Mouse (Mus musculus) cerebellum, adult 11-12 months (tissue): Measurements from ENCODE around the gene Mxra8.

ENCODE experiments used
- DNase-seq: peaks from one replicate; pipeline ENCODE4 v3.0.0; 2022

Gene Mxra8

DNA sequence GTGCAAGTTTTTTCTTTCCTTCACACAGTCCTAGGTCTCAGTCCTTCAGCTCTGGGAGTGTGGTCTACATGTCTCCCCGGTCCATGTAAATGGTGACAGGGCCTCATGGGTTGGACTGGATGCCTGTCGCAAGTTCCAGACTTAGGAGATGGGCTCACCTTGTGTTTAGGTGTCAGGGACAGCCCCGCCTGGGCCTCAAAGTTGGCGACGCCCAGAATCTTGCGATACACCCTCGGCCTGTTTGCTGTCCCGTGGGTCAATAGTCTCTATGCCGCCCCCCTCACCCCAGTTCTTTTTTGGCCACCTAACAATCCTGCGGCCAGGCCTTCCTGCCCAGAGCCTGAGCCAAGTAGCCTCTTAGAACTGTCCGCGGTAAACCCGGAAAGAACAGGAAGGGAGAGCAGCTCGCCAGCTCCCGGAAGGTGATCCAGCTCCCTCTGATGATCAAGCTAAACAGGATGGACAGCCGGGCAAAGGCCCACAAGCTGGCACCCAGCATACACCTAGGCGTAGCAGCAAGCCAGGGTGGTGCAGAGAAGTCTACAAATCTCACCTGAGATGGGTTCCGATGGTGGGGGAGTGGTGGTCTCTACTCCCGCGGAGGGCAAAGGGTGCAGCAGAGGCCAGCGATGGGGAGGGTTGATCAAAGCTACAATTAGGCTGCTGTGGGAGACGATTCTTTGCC is 29.3 kb downstream of the Mxra8 start:
- DNase-seq: no peak

DNA sequence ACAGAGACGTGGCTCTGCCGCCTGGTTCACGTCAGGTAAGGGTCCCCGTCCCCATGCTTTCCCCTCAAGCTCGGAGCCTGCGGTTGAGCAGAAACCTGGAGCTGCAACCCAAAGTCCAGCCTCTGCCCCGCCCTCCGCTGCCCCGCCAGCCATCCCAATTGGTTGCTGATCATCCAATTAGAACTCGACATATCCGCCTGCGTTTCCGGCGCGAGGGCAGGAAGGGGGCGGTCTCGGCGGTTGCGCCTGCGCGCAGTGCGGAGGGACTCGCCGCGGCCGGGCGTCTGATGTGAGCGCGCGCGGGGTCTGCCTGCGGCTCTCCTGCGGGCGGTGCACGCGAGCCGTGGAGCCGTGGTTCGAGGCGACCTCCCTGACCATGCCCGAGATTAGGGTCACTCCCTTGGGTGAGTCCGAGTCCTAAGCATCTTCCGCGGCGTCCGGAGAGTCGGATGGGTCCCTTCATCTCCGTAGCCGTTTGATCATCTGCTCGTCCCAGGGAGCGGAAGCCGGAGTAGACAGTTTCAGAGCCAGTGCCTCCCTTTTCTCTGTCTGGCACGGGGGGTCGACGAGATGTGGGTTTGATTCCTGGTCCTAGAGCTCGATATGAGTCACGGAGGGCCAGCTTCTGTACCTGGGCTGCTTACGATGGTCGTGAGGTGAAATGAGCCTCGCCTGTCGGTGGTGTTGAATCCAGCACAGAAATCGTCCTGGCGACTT is 30.0 kb downstream of the Mxra8 start, which contains the start of the genes Cptp and Ints11:
Gene Cptp, minus strand, starts transcription at position 124 of the 717 bp plus-strand sequence.
Gene Ints11, plus strand, starts transcription at position 230 of the 717 bp plus-strand sequence.
- peak; percentile 96 for DNase-seq

DNA sequence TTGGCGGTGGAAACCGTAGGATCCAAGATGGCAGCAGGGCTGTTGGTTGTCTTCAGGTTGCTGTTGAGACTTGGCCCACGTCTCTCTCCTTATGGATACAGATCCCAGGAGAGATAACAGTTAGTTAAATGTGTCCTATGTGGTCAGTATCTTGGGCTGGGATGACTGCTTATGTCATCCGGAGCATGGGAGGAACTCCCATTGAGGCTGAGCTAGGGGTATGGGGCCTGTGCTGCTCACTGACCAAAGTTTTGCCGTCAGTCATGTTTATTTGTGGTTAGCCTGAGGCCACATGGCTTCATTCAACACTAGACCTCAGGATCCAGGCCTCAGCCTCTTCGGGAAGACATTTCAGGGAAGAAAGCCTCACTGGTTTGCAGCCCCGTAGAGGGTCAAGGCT is 31.9 kb downstream of the Mxra8 start:
- DNase-seq: no peak

DNA sequence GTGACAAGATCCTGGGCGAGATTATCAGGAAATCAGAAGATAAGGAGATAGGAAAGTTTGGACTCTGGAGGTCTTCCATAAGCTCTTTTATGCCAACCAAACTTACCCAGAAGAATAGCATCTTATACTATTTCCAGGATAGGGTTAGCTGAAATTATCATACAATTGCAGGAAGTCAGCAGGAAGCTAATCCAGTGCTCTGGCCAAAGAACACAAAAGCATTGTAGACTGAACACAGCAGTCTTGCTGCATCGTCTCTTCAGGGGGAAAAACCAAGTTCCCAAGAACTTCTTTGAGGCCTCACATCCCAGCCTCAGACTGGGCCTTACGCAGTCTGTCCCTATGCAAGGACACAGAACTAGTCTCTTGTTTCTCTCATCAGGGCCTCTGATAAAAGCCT is 44.1 kb downstream of the Mxra8 start:
- peak; percentile 0 for DNase-seq

DNA sequence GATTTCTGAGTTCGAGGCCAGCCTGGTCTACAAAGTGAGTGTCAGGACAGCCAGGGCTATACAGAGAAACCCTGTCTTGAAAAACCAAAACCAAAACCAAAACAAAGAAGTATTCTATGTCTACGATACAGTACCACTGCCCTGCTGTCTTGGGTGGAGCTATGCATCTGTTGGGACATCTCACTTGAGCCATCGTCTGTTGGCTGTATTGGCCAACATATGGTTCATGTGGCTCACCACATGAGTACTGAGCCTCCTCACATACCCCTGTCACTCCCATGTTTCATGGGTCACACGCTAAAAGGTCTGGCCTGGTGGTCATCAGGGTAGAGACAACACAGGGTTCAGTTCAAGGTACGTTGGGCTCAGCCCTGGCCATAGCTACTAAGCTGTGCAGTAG is 46.9 kb downstream of the Mxra8 start:
- DNase-seq: peak; percentile 2

DNA sequence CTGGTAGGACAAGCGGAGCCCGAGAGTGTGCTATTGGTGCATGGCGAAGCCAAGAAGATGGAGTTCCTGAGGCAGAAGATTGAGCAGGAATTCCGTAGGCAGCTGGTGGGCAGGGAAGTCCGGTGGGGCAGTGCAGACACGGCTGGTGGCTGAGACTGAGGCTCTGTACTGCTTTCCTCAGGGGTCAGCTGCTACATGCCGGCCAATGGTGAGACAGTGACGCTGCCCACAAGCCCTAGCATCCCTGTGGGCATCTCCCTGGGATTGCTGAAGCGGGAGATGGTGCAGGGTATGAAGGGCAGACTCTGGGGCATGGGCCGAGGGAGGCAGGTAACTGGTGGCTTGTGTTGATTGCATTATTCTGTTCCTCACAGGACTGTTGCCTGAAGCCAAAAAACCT is 48.2 kb downstream of the Mxra8 start:
- DNase-seq: peak; percentile 16

DNA sequence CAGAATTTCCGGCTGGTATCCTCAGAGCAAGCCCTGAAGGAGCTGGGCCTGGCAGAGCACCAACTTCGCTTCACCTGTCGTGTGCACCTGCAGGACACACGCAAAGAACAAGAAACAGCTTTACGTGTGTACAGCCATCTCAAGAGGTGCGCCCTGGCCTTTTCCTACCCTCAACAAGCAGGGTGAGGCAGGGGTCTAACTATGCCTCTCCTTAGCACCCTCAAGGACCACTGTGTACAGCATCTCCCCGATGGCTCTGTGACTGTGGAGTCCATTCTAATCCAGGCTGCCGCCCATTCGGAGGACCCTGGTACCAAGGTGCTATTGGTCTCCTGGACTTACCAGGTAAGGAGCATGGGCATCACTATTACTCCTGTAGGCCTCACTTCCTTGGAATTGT is 48.7 kb downstream of the Mxra8 start:
- DNase-seq: peak; percentile 20

DNA sequence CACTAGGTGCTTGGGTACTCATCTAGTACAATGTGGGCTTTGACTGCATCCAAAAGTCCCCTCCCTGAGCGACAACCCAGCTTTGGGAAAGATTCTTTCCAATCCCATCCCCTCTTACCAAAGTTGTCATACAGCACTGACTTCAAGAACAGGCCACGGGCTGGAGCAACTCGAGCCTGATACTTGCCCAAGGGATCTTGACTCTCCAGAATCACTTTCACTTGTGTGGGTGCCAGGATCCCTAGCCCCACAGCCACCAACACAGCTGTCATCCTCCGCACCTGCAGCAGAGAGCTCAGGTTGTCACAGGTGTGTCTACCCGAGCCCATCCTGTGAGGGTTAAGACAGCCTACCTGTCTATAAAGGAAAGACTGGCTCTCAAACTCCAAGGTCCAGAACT is 49.8 kb downstream of the Mxra8 start:
- DNase-seq: peak; percentile 21

DNA sequence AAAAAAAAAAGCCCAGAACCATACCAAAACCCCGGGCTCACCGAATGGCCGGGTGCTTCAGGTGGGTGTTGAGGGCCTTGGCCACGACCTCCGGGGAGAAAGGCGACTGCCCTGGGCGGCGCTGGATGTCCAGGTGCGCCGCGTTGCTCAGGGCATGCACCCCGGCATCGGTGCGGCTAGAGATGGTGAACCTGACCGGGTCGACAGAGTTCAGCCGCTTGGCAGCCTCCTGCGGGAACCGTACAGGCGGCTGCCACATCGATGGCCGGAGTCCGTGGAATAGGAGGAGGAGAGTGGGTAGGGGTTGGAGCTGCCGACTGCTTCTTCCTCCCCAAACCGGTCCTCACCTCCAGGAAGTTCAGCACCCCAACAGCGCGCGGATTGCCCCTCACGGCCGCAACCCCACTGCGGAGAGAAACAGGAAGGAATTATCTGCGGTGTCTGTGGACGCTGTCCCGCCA is 51.6 kb downstream of the Mxra8 start:
- DNase-seq: no peak

DNA sequence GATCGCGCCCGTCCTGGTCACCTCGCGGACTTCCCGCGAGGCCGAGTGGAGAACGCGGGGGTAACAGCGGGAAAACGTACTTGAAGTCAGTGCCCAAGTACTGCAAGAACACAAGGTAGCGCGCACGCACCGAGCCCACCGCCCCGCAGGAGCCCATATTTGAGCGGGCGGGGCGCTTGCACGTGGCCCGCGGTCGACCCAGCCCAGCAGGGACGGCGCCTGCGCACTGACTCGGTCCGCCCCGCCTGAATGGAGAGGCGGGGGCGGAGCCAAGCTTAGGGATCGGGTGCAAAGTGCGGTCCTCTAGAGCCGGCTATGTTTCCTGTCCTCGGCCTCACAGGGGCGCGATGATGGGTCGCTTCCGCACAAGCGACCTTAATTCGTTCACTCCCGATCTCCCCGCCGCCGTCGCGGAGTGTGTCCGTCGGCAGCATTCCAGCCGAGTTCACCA is 52.1 kb downstream of the Mxra8 start, which contains the start of the genes Pusl1 and Acap3:
Gene Pusl1, minus strand, starts transcription at position 231 of the 451 bp plus-strand sequence.
Gene Acap3, plus strand, starts transcription at position 272 of the 451 bp plus-strand sequence.
- peak; percentile 95 for DNase-seq

DNA sequence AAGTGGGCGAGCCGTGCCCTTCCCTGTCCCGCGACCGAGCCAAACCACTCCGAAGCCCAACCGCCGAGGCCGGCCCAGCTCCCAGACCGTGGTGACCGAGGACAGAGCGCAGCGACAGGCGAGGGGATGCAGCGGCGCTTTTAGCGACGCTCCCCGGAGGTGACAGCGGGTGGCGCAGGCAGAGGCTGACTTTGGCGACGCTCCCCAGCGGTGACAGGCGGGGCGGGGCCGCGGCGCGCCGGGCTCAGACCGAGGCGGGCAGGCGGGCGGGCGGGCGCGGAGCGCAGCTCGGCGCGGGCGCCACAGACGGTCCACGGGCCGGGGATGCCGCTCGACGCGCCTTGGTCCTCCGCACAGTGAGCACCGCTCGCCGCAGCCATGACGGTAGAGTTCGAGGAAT is 52.5 kb downstream of the Mxra8 start:
- peak; percentile 85 for DNase-seq

DNA sequence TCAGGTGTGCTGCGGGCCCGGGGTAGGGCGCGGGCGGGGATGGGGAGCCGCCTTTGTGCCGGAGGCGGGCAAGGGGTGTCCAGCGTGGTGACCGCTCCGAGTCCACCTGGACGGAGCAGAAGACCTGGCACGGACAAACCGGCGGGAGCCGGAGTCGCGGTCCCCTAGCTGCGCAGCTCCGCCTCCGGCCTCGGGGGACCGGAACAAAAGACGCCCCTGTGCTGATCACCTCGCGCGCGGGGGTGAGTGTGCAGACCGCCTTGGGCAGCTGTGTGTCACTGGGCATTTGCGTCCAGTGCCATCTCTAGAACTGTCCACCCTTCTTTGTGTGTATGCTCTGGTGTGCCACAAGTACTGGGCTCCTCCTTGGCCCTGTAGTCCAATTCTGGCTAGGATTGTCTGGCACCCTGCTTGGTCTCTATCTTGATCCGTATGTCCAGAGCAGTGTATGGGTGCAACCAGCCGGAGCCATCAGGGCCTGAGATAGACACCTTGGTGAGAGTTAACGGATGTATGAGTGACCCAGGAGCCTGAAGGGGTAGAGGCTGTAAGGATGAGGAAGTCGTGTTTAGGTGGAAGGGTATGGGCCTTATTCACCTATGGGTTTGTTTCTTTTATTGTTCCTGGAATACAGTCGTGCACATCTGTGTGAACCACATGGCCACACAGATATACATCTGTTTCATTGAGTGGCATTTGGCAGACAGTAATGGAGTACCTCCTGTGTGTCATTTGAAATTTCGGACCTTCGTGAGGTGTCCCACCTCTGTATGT is 53.1 kb downstream of the Mxra8 start:
- peak; percentile 73 for DNase-seq

DNA sequence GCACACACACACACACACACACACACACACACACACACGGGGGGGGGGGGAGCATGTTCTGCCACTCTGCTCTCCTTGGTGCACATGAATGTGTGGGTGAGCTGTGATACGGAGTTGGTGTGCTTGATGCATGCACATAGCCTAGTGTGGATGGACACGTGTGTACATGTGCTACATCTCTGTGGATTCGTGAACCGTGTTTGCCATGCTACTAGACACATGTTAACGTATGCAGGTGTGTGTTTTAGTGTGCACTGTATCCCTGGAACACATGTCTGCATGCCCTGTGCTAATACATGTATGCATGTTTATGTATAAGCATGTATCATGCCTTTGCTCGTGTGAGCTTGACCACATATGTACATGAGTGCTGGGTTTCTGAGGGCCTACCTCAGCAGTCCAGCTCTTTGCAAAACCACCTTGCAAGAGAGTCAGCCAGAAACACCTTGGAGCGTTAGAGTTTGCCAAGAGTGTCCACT is 53.8 kb downstream of the Mxra8 start:
- peak; percentile 36 for DNase-seq
